Mouse (Mus musculus): ENCODE data around the gene Cd79b.

DNA sequence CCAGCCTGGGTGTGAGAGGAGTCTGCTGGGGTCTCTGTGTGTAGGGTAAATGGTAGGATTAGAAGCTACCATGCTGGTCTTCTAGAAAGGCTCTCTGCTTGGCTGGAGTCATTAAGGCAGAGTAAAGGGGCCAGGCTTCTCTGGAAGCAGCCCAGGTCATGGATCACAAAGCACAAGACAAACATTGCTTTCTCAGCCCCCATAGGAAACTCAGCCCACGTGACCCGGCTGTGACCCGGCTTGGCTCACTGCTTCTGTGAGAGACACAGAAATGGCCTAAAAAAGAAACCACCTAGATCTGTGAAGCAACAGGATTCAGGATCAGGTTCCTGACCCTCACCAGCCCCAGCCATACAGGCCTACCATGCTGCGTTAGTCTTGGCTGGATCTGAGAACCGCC is 10.3 kb upstream of the Cd79b start:
- no peak for TF ChIP-seq CTCF (IDR thresholded peaks at IDR 0.05; ENCODE audit: control insufficient read depth, insufficient read depth, low read length)
- no peak for TF ChIP-seq POLR2A (IDR thresholded peaks at IDR 0.05; ENCODE audit: borderline replicate concordance, control insufficient read depth, low read depth, low read length)
